Mouse (Mus musculus): ENCODE measurements around the gene Zfp865.

- TF ChIP-seq CTCF (IDR thresholded peaks at IDR 0.05; ENCODE audit: extremely low read depth, insufficient read depth, insufficient read length, insufficient replicate concordance) (no peak), POLR2A (IDR thresholded peaks at IDR 0.05; ENCODE audit: low read depth, low read length) (no peak)
These were observed 32.3 kb downstream of the Zfp865 start for GRCm38 (mm10) chr7:5052438-5052837.
